Mouse (Mus musculus) embryonic facial prominence, embryonic 14.5 days (tissue): ENCODE results near the gene Zdhhc6. TPM values are rescaled to one million over a fixed set of nuclear protein-coding genes. Genes with fewer than 3 reads are reported as not detected.
A peak's percentile ranks its signal among the peaks of the same experiment; 100 is the strongest.

Experiments used
- ATAC-seq: fragments of 200-750 bp; cut with Nextera tagmentation; 2 replicates; pipeline ENCODE4 v1.8.0; 2017; ENCODE audit warnings: low read depth, moderate number of reproducible peaks, moderate TSS enrichment
- DNase-seq: peaks from one replicate; pipeline ENCODE4 v3.0.0-alpha.2; 2015; ENCODE audit warnings: low spot score
- H3K27ac ChIP-seq: fragments of 300-500 bp; sonication (generic); replicated peaks from 2 replicates; pipeline ENCODE4 v1.5.1; 2014; ENCODE audit warnings: low read depth, mild to moderate bottlenecking, low read length, moderate library complexity
- H3K27me3 ChIP-seq: fragments of 300-500 bp; sonication (generic); replicated peaks from 2 replicates; pipeline ENCODE4 v1.6.1; 2014; ENCODE audit warnings: low read length; ENCODE audit not compliant: control insufficient read depth, insufficient read depth
- H3K36me3 ChIP-seq: fragments of 300-500 bp; sonication (generic); 2 replicates; pipeline ENCODE4 v1.6.1; 2014; ENCODE audit warnings: low read length, mixed read lengths; ENCODE audit not compliant: control insufficient read depth, insufficient read depth
- H3K4me1 ChIP-seq: fragments of 300-500 bp; sonication (generic); 2 replicates; pipeline ENCODE4 v1.6.1; 2014; ENCODE audit warnings: antibody characterized with exemption, low read length; ENCODE audit not compliant: control insufficient read depth, insufficient read depth
- H3K4me2 ChIP-seq: fragments of 300-500 bp; sonication (generic); 2 replicates; pipeline ENCODE4 v1.6.1; 2014; ENCODE audit warnings: low read depth, mild to moderate bottlenecking, low read length, moderate library complexity, mixed read lengths
- H3K4me3 ChIP-seq: fragments of 300-500 bp; sonication (generic); 2 replicates; pipeline ENCODE4 v1.5.1; 2014; ENCODE audit warnings: low read depth, mild to moderate bottlenecking, low read length
- H3K9ac ChIP-seq: fragments of 300-500 bp; sonication (generic); 2 replicates; pipeline ENCODE4 v1.6.1; 2014; ENCODE audit warnings: low read depth, mild to moderate bottlenecking, low read length, moderate library complexity, mixed read lengths
- H3K9me3 ChIP-seq: fragments of 300-500 bp; sonication (generic); 2 replicates; pipeline ENCODE4 v1.6.1; 2016; ENCODE audit warnings: low read length; ENCODE audit not compliant: control insufficient read depth
- WGBS: fragments of 180-500 bp; shearing (Covaris S2); extraction: QIAGEN DNeasy Blood & Tissue Kit; methylation state at CpG from one replicate; pipeline ENCODE4 v1.1.7; 2014; 5-methylcytosine and 5-hydroxymethylcytosine counted together
- polyA plus RNA-seq: library from polyadenylated mRNA; unstranded; fragments of >200 nt; fragmentation: Nextera tagmentation; extraction: Ambion mirVana; gene quantifications from 2 replicates; pipeline ENCODE4 v1.2.1, GENCODE M21; 2014

Gene Zdhhc6
- polyA plus RNA-seq, 1 experiment from 2014 or later = 73.2 TPM

- WGBS = 72% methylated on average over 12 of the region's 12 CpGs
- H3K4me2 ChIP-seq = no peak overlapping the region
- no peaks in the 10 kb centered on the region for H3K4me1 ChIP-seq
- no peak for DNase-seq
- no peaks in the 10 kb centered on the region for H3K36me3 ChIP-seq
- no peaks in the 10 kb centered on the region for H3K27me3 ChIP-seq
- no peak overlapping the region for H3K4me3 ChIP-seq
- no peak overlapping the region for H3K9ac ChIP-seq
- H3K9me3 ChIP-seq = no peaks in the 10 kb centered on the region
- ATAC-seq = no peak
- no peak overlapping the region for H3K27ac ChIP-seq
Observed at GRCm38 (mm10) chr19:55260389-55261184, 55.2 kb downstream of the Zdhhc6 start.

DNA sequence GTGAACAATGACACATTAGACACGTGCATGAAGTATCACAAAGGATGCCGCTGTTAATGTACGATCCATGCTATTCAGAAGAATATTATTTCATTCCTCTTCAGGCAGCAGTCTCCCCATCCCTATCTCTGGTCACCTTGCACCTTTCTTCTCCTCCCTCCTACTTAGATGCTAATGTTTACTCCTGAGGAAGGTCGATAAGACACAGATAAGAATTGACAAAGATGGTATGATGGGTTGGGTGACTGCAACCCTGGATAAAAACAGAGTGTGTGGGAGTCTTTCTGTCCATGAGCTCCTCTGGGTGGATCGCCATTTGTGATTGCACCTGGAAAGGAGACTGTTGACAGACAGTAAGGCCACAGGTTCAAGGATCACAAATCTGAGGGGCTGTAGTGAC, 57.3 kb downstream of the Zdhhc6 start:
- WGBS = 89% methylated on average over 5 of the region's 5 CpGs
- H3K9ac ChIP-seq = no peak overlapping the region
- H3K4me3 ChIP-seq = no peak overlapping the region
- H3K9me3 ChIP-seq = no peaks in the 10 kb centered on the region
- H3K27ac ChIP-seq = no peak overlapping the region
- no peak for DNase-seq
- H3K4me1 ChIP-seq = no peaks in the 10 kb centered on the region; the same call in 1 of the 2 replicates
- no peaks in the 10 kb centered on the region for H3K36me3 ChIP-seq
- no peaks in the 10 kb centered on the region for H3K27me3 ChIP-seq
- no peak overlapping the region for H3K4me2 ChIP-seq
- ATAC-seq = no peak

DNA sequence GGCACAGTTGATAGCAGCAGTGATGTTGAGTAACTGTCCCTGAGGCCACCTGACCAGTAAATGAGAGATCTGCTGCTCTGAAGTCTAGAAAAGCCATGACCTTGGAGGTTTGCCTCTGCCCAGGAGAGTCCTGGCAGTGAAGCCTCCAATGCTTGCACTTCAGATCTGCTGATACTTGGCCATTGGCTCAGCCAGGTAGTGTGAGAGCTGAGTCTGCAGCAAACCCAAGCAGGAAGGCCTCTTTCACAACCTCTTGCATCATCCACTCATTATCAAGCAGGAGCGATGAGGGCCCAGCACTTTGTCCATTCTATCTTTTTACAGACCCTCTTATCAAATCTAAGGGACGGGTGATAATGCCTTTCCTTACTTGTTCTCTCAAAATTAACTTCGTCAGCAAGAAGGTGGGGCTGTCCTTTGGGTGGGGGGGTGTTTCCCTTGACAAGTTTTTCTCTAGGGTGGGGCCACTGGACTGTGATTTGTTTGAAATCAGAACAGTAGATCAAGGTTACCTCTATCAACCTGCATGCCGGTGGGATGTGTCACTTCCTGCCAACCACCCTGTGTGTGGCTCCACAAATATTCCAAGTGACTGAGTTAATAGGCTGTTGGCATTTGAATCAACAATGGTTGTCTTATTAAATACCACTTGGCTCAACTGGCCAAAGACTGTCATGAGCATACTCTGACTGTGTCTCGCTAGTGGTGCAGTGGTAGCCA, 58.0 kb downstream of the Zdhhc6 start:
- ATAC-seq = no peak
- Histone ChIP-seq H3K9ac (no peak overlapping the region), H3K27me3 (no peaks in the 10 kb centered on the region), H3K4me1 (no peaks in the 10 kb centered on the region; the same call in 1 of the 2 replicates), H3K4me3 (no peak overlapping the region), H3K36me3 (no peaks in the 10 kb centered on the region), H3K4me2 (no peak overlapping the region), H3K27ac (no peak overlapping the region), H3K9me3 (no peaks in the 10 kb centered on the region)
- DNase-seq = no peak
- WGBS = 89% methylated on average over 5 of the region's 5 CpGs

GRCm38 (mm10) chr19:55256156-55256555, 59.7 kb downstream of the Zdhhc6 start:
- no peaks in the 10 kb centered on the region for H3K27me3 ChIP-seq
- no peak overlapping the region for H3K27ac ChIP-seq
- no peaks in the 10 kb centered on the region for H3K36me3 ChIP-seq
- ATAC-seq = no peak
- no peak overlapping the region for H3K4me2 ChIP-seq
- H3K4me1 ChIP-seq = no peaks in the 10 kb centered on the region; the same call in 1 of the 2 replicates
- H3K4me3 ChIP-seq = no peak overlapping the region
- H3K9me3 ChIP-seq = no peaks in the 10 kb centered on the region
- 82% methylated on average over 9 of the region's 9 CpGs for WGBS
- no peak for DNase-seq
- H3K9ac ChIP-seq = no peak overlapping the region

DNA sequence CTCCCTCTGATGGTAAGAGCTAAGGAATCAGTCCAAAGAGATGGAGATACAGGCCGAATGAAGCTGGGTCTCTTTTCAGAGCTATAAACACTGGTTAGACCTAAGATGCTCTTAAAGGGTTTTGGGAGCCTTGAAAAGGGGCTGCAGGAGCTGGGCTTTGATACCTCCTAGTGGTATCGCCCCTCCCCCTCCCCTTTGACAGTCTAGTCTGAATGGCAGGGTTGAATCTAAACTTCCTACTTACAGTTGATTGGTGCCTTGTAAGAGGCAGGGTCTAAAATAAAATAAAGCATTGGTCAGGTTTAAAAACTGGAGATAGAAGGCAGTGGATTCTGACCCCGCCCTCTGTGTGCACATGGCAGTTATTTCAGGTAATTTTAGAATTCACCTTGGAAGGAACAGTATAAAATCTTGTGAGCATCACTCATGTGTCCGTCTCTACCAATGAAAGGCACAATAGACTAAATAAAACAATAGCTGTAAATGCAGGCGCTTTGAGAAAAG, 61.3 kb downstream of the Zdhhc6 start:
- Histone ChIP-seq H3K9ac (peak overlapping the region; percentile 76), H3K27me3 (no peaks in the 10 kb centered on the region), H3K9me3 (no peaks in the 10 kb centered on the region), H3K4me3 (peak overlapping the region; percentile 58), H3K4me1 (no peaks in the 10 kb centered on the region; the same call in 1 of the 2 replicates), H3K36me3 (no peaks in the 10 kb centered on the region), H3K27ac (peak overlapping the region; percentile 67; the same call in 1 of the 2 replicates), H3K4me2 (peak overlapping the region; percentile 90)
- ATAC-seq (peak; percentile 58; the same call in 1 of the 2 replicates), DNase-seq (peak; percentile 68)
- 11% methylated on average over 5 of the region's 5 CpGs for WGBS

DNA sequence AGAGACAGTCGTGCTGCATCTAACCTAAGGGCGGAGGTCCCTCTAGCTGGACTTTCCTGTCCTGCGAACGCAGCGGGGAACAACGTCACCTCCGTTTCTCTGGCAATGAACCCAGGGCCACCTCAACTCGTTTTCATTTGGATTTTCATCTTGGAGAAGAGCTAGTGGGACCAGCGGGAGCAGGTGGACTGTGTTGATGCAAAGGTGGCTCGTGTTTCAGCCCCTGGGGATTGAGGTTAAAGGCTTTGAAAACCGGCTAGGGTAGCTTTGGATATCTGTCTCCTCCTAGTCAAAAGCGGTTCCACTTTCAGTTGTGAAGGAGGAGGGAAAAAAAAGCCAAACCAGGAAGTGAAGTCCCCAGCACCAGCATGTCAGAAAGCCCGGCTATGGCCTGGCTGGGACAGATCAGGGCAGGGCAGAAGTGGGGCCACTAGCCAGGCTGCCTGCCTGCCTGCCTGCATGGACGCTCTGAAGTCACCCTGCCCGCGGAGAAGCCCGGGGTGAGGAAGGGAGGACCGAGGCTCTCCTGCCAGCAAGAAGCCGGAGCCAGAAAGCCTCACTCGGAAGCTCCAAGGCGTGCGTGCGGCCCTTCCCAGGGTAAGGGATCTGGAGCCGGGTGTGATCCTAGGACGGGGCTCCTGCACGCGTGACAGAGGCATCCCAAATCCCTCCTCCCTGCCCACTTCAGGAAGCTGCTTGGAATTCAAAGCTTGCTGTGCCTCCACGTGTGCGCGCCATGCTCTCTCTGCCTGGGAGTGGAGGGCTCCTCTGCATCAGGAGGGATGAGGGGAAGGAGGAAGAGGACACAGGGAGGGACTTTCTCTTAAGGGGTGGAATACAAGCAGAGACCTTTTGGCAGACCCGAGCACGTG, 62.0 kb downstream of the Zdhhc6 start:
- no peaks in the 10 kb centered on the region for H3K9me3 ChIP-seq
- H3K9ac ChIP-seq = peak overlapping the region; percentile 76
- no peaks in the 10 kb centered on the region; the same call in 1 of the 2 replicates for H3K4me1 ChIP-seq
- peak overlapping the region; percentile 67 for H3K27ac ChIP-seq
- H3K27me3 ChIP-seq = no peaks in the 10 kb centered on the region
- DNase-seq (peak; percentile 77), ATAC-seq (peak; percentile 65)
- no peaks in the 10 kb centered on the region for H3K36me3 ChIP-seq
- H3K4me3 ChIP-seq = peak overlapping the region; percentile 58
- WGBS = under 1% methylated on average over 30 of the region's 32 CpGs
- H3K4me2 ChIP-seq = peak overlapping the region; percentile 90

DNA sequence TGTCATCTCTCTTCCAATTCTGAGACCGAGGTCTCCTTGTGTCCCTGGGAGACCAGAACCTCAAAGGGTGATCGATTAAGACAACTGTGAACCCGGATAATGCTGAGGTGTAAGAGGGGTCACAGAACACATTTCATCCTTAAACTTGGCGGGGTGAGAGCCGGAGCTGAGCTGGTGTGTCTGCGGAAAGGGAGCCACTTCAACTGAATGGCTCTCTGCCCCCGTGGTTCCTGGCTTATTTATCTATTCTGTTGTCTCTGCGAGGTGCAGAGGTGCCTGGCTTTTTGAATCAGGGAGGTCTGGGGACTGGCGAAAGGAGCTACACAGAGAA, 62.6 kb downstream of the Zdhhc6 start:
- no peaks in the 10 kb centered on the region for H3K9me3 ChIP-seq
- H3K27ac ChIP-seq = peak overlapping the region; percentile 67
- H3K36me3 ChIP-seq = no peaks in the 10 kb centered on the region
- WGBS = 2% methylated on average over 9 of the region's 9 CpGs
- ATAC-seq = 0 out of 2 replicates have a peak, but pooled peaks have one; percentile 5
- H3K4me2 ChIP-seq = peak overlapping the region; percentile 90
- no peak for DNase-seq
- H3K27me3 ChIP-seq = no peaks in the 10 kb centered on the region
- no peaks in the 10 kb centered on the region; the same call in 1 of the 2 replicates for H3K4me1 ChIP-seq
- H3K4me3 ChIP-seq = peak overlapping the region; percentile 58
- peak overlapping the region; percentile 76 for H3K9ac ChIP-seq
